Mouse (Mus musculus): ENCODE results near the gene Nxpe3. TPM values are rescaled to one million over a fixed set of nuclear protein-coding genes. Genes with fewer than 3 reads are reported as not detected.

Gene Nxpe3
- polyA plus RNA-seq, 1 experiment from 2014 or later = 0.85 TPM

GRCm38 (mm10) chr16:55910208-55910793, 15.2 kb upstream of the Nxpe3 start:
- Histone ChIP-seq H3K27me3 (ENCODE audit: control insufficient read depth, insufficient read depth, low read length) (no peaks in the 10 kb centered on the region), H3K4me1 (ENCODE audit: control insufficient read depth, insufficient read depth, low read length) (no peaks in the 10 kb centered on the region), H3K9me3 (replicated peaks; ENCODE audit: control insufficient read depth, low read length) (no peaks in the 10 kb centered on the region), H3K36me3 (ENCODE audit: control insufficient read depth, insufficient read depth, low read length) (peaks cover 1% of the 10 kb centered on the region; the same call in 1 of the 2 replicates), H3K4me3 (replicated peaks; ENCODE audit: low read length) (no peak overlapping the region), H3K4me2 (ENCODE audit: low read depth, low read length) (no peak overlapping the region), H3K9ac (ENCODE audit: low read length) (no peak overlapping the region), H3K27ac (ENCODE audit: low read length) (no peak overlapping the region)
- no peak for ATAC-seq (ENCODE audit: insufficient read depth, low FRiP score)
- 87% methylated on average over 10 of the region's 10 CpGs for WGBS

- no peak overlapping the region for H3K4me2 ChIP-seq (ENCODE audit: low read depth, low read length)
- H3K4me3 ChIP-seq (replicated peaks; ENCODE audit: low read length) = no peak overlapping the region
- H3K4me1 ChIP-seq (ENCODE audit: control insufficient read depth, insufficient read depth, low read length) = no peaks in the 10 kb centered on the region
- H3K36me3 ChIP-seq (ENCODE audit: control insufficient read depth, insufficient read depth, low read length) = peaks cover 5% of the 10 kb centered on the region; the same call in 1 of the 2 replicates
- H3K9ac ChIP-seq (ENCODE audit: low read length) = no peak overlapping the region
- no peaks in the 10 kb centered on the region for H3K27me3 ChIP-seq (ENCODE audit: control insufficient read depth, insufficient read depth, low read length)
- no peaks in the 10 kb centered on the region for H3K9me3 ChIP-seq (replicated peaks; ENCODE audit: control insufficient read depth, low read length)
- 87% methylated on average over 5 of the region's 5 CpGs for WGBS
- H3K27ac ChIP-seq (ENCODE audit: low read length) = no peak overlapping the region
- no peak for ATAC-seq (ENCODE audit: insufficient read depth, low FRiP score)
These were observed 12.0 kb upstream of the Nxpe3 start for GRCm38 (mm10) chr16:55906928-55907679.

GRCm38 (mm10) chr16:55905370-55905769, 10.3 kb upstream of the Nxpe3 start:
- Histone ChIP-seq H3K4me2 (ENCODE audit: low read depth, low read length) (no peak overlapping the region), H3K27ac (ENCODE audit: low read length) (no peak overlapping the region), H3K4me1 (ENCODE audit: control insufficient read depth, insufficient read depth, low read length) (no peaks in the 10 kb centered on the region), H3K4me3 (replicated peaks; ENCODE audit: low read length) (no peak overlapping the region), H3K9ac (ENCODE audit: low read length) (no peak overlapping the region), H3K27me3 (ENCODE audit: control insufficient read depth, insufficient read depth, low read length) (no peaks in the 10 kb centered on the region), H3K9me3 (replicated peaks; ENCODE audit: control insufficient read depth, low read length) (no peaks in the 10 kb centered on the region), H3K36me3 (ENCODE audit: control insufficient read depth, insufficient read depth, low read length) (peaks cover 5% of the 10 kb centered on the region; the same call in 1 of the 2 replicates)
- ATAC-seq (ENCODE audit: insufficient read depth, low FRiP score) = no peak
- WGBS = 90% methylated on average over 25 of the region's 25 CpGs

GRCm38 (mm10) chr16:55901839-55902756, 7.0 kb upstream of the Nxpe3 start:
- H3K4me3 ChIP-seq (replicated peaks; ENCODE audit: low read length) = no peak overlapping the region
- no peaks in the 10 kb centered on the region for H3K27me3 ChIP-seq (ENCODE audit: control insufficient read depth, insufficient read depth, low read length)
- H3K36me3 ChIP-seq (ENCODE audit: control insufficient read depth, insufficient read depth, low read length) = peaks cover 5% of the 10 kb centered on the region; the same call in 1 of the 2 replicates
- ATAC-seq (ENCODE audit: insufficient read depth, low FRiP score) = no peak
- 86% methylated on average over 14 of the region's 14 CpGs for WGBS
- H3K9ac ChIP-seq (ENCODE audit: low read length) = no peak overlapping the region
- no peak overlapping the region for H3K27ac ChIP-seq (ENCODE audit: low read length)
- H3K9me3 ChIP-seq (replicated peaks; ENCODE audit: control insufficient read depth, low read length) = no peaks in the 10 kb centered on the region
- 0 out of 2 replicates have a peak, but pooled peaks cover 6% of the 10 kb centered on the region for H3K4me1 ChIP-seq (ENCODE audit: control insufficient read depth, insufficient read depth, low read length)
- H3K4me2 ChIP-seq (ENCODE audit: low read depth, low read length) = no peak overlapping the region

GRCm38 (mm10) chr16:55898385-55899002, 3.4 kb upstream of the Nxpe3 start:
- 71% methylated on average over 9 of the region's 9 CpGs for WGBS
- Histone ChIP-seq H3K4me2 (ENCODE audit: low read depth, low read length) (no peak overlapping the region), H3K9ac (ENCODE audit: low read length) (no peak overlapping the region), H3K4me3 (replicated peaks; ENCODE audit: low read length) (no peak overlapping the region), H3K4me1 (ENCODE audit: control insufficient read depth, insufficient read depth, low read length) (peaks cover 20% of the 10 kb centered on the region), H3K9me3 (replicated peaks; ENCODE audit: control insufficient read depth, low read length) (no peaks in the 10 kb centered on the region), H3K36me3 (ENCODE audit: control insufficient read depth, insufficient read depth, low read length) (no peaks in the 10 kb centered on the region), H3K27ac (ENCODE audit: low read length) (no peak overlapping the region), H3K27me3 (ENCODE audit: control insufficient read depth, insufficient read depth, low read length) (no peaks in the 10 kb centered on the region)
- no peak for ATAC-seq (ENCODE audit: insufficient read depth, low FRiP score)

GRCm38 (mm10) chr16:55895651-55896095, 588 bp upstream of the Nxpe3 start:
- Histone ChIP-seq H3K9me3 (replicated peaks; ENCODE audit: control insufficient read depth, low read length) (no peaks in the 10 kb centered on the region), H3K27ac (ENCODE audit: low read length) (peak overlapping the region; percentile 76), H3K36me3 (ENCODE audit: control insufficient read depth, insufficient read depth, low read length) (no peaks in the 10 kb centered on the region), H3K4me3 (replicated peaks; ENCODE audit: low read length) (peak overlapping the region; percentile 83), H3K4me2 (ENCODE audit: low read depth, low read length) (peak overlapping the region; percentile 82), H3K9ac (ENCODE audit: low read length) (peak overlapping the region; percentile 79), H3K27me3 (ENCODE audit: control insufficient read depth, insufficient read depth, low read length) (no peaks in the 10 kb centered on the region), H3K4me1 (ENCODE audit: control insufficient read depth, insufficient read depth, low read length) (peaks cover 20% of the 10 kb centered on the region)
- ATAC-seq (ENCODE audit: insufficient read depth, low FRiP score) = no peak
- 4% methylated on average over 9 of the region's 9 CpGs for WGBS

GRCm38 (mm10) chr16:55894536-55894892, 571 bp downstream of the Nxpe3 start:
- Histone ChIP-seq H3K4me2 (ENCODE audit: low read depth, low read length) (peak overlapping the region; percentile 82), H3K36me3 (ENCODE audit: control insufficient read depth, insufficient read depth, low read length) (no peaks in the 10 kb centered on the region), H3K4me1 (ENCODE audit: control insufficient read depth, insufficient read depth, low read length) (peaks cover 20% of the 10 kb centered on the region), H3K27me3 (ENCODE audit: control insufficient read depth, insufficient read depth, low read length) (no peaks in the 10 kb centered on the region), H3K9me3 (replicated peaks; ENCODE audit: control insufficient read depth, low read length) (no peaks in the 10 kb centered on the region), H3K27ac (ENCODE audit: low read length) (peak overlapping the region; percentile 76; the same call in 1 of the 2 replicates), H3K4me3 (replicated peaks; ENCODE audit: low read length) (peak overlapping the region; percentile 83), H3K9ac (ENCODE audit: low read length) (peak overlapping the region; percentile 79)
- ATAC-seq (ENCODE audit: insufficient read depth, low FRiP score) = 0 out of 2 replicates have a peak, but pooled peaks have one; percentile 0
- 3% methylated on average over 4 of the region's 4 CpGs for WGBS

- H3K27ac ChIP-seq (ENCODE audit: low read length) = no peak overlapping the region
- peaks cover 17% of the 10 kb centered on the region for H3K4me1 ChIP-seq (ENCODE audit: control insufficient read depth, insufficient read depth, low read length)
- no peaks in the 10 kb centered on the region for H3K27me3 ChIP-seq (ENCODE audit: control insufficient read depth, insufficient read depth, low read length)
- WGBS = 61% methylated on average over 8 of the region's 8 CpGs
- no peak overlapping the region for H3K4me3 ChIP-seq (replicated peaks; ENCODE audit: low read length)
- H3K36me3 ChIP-seq (ENCODE audit: control insufficient read depth, insufficient read depth, low read length) = no peaks in the 10 kb centered on the region
- no peak for ATAC-seq (ENCODE audit: insufficient read depth, low FRiP score)
- H3K4me2 ChIP-seq (ENCODE audit: low read depth, low read length) = peak overlapping the region; percentile 82; the same call in 1 of the 2 replicates
- H3K9me3 ChIP-seq (replicated peaks; ENCODE audit: control insufficient read depth, low read length) = no peaks in the 10 kb centered on the region
- no peak overlapping the region for H3K9ac ChIP-seq (ENCODE audit: low read length)
These were observed 1.5 kb downstream of the Nxpe3 start for GRCm38 (mm10) chr16:55893410-55894107.

Data from stomach, embryonic 16.5 days (tissue).